Mouse (Mus musculus) CH12.LX (cell line): ENCODE measurements at regions not wholly inside any gene's neighbourhood (a gene's known extent, or its start where the extent isn't known, plus 50 kb on each side); places are given as distances from the start of the nearest gene placed in this dataset.

Experiments
- CTCF ChIP-seq, 2 experiments: IDR thresholded peaks in 1 of 2; conservative IDR thresholded peaks in 1 of 2; 2 replicates each; pipeline ENCODE4 v1.5.1; 2011 to 2012; ENCODE audit warnings: low read depth in 2 of 2, low read length in 2 of 2, improper control_type of control experiment in 1 of 2, inconsistent platforms in 1 of 2, mild to moderate bottlenecking in 1 of 2, moderate library complexity in 1 of 2
- EP300 ChIP-seq: IDR thresholded peaks from 2 replicates; pipeline ENCODE4 v1.6.1; 2011; ENCODE audit warnings: low read length, improper control_type of control experiment
- MAFK ChIP-seq: IDR thresholded peaks from 2 replicates; pipeline ENCODE4 v1.6.1; 2011; ENCODE audit warnings: low read length, improper control_type of control experiment; ENCODE audit not compliant: insufficient replicate concordance
- POLR2A ChIP-seq: IDR thresholded peaks from 2 replicates; pipeline ENCODE4 v1.6.1; 2011; ENCODE audit warnings: low read depth, mild to moderate bottlenecking, improper control_type of control experiment, low read length
- TBP ChIP-seq: conservative IDR thresholded peaks from 2 replicates; pipeline ENCODE4 v1.6.1; 2011; ENCODE audit warnings: low read depth, low read length, improper control_type of control experiment
- ZKSCAN1 ChIP-seq: IDR thresholded peaks from 2 replicates; pipeline ENCODE4 v1.6.1; 2012; ENCODE audit warnings: low read depth, inconsistent platforms, low read length, improper control_type of control experiment, borderline replicate concordance

DNA sequence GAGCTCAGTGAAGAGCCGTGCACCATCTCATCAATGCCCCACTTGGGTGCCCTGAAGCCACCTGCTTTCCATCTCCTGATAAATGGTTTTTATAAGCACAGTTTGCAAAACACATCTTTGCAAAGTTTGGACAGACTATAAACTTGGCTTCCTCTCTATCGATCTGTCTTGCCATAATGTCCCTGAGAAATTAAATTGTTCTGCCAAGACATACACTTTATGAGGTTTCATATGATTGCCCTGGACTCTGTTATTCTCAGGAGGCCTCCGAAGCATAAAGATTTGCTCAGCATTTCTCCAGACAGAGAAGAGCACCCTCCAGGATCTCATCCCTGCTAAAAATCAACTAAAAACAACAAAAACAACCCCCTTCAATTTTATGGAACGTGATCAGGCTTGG, 200.2 kb upstream of the Ipo5 start:
- TF ChIP-seq CTCF (conservative IDR thresholded peaks at IDR 0.05 in 1 of 2, IDR thresholded peaks at IDR 0.05 in 1 of 2; ENCODE audit: low read depth in 2 of 2, low read length in 2 of 2), result no peak
- no peak for TF ChIP-seq ZKSCAN1
- no peak for TF ChIP-seq POLR2A
- TF ChIP-seq EP300, result no peak
- no peak for TF ChIP-seq TBP
- TF ChIP-seq MAFK, result no peak
